Mouse (Mus musculus) forebrain, embryonic 14.5 days (tissue): ENCODE data around the gene Efna5. TPM values are rescaled to one million over a fixed set of nuclear protein-coding genes. Genes with fewer than 3 reads are reported as not detected.
A peak's percentile ranks its signal among the peaks of the same experiment; 100 is the strongest.

Source experiments
- ATAC-seq: fragments of 200-750 bp; cut with Nextera tagmentation; 2 replicates; pipeline ENCODE4 v1.8.0; 2017; ENCODE audit warnings: mild to moderate bottlenecking, moderate library complexity
- DNase-seq: peaks from one replicate; pipeline ENCODE4 v3.0.0-alpha.2; 2015; ENCODE audit warnings: low spot score
- H3K27ac ChIP-seq: fragments of 300-500 bp; sonication (generic); 2 replicates; pipeline ENCODE4 v1.5.1; 2014; ENCODE audit warnings: low read depth, mild to moderate bottlenecking, control low read depth, low read length, moderate library complexity
- H3K27me3 ChIP-seq: fragments of 300-500 bp; sonication (generic); replicated peaks from 2 replicates; pipeline ENCODE4 v1.6.1; 2014; ENCODE audit warnings: low read length, control low read depth, mixed read lengths; ENCODE audit not compliant: control insufficient read depth, insufficient read depth
- H3K36me3 ChIP-seq: fragments of 300-500 bp; sonication (generic); 2 replicates; pipeline ENCODE4 v1.6.1; 2014; ENCODE audit warnings: low read length, control low read depth; ENCODE audit not compliant: control insufficient read depth, insufficient read depth
- H3K4me1 ChIP-seq: fragments of 300-500 bp; sonication (generic); 2 replicates; pipeline ENCODE4 v1.6.1; 2014; ENCODE audit warnings: antibody characterized with exemption, low read length, control low read depth; ENCODE audit not compliant: control insufficient read depth, insufficient read depth
- H3K4me2 ChIP-seq: fragments of 300-500 bp; sonication (generic); 2 replicates; pipeline ENCODE4 v1.6.1; 2014; ENCODE audit warnings: mild to moderate bottlenecking, control low read depth, low read length
- H3K4me3 ChIP-seq: fragments of 300-500 bp; sonication (generic); 2 replicates; pipeline ENCODE4 v1.5.1; 2014; ENCODE audit warnings: low read depth, low read length, control low read depth
- H3K9ac ChIP-seq: fragments of 300-500 bp; sonication (generic); 2 replicates; pipeline ENCODE4 v1.6.1; 2014; ENCODE audit warnings: mild to moderate bottlenecking, low read length, control low read depth, moderate library complexity
- H3K9me3 ChIP-seq: fragments of 300-500 bp; sonication (generic); replicated peaks from 2 replicates; pipeline ENCODE4 v1.6.1; 2016; ENCODE audit warnings: low read length, control low read depth, mixed read lengths; ENCODE audit not compliant: control insufficient read depth
- WGBS: fragments of 180-500 bp; shearing (Covaris S2); extraction: QIAGEN DNeasy Blood & Tissue Kit; methylation state at CpG from one replicate; pipeline ENCODE4 v1.1.7; 2014; 5-methylcytosine and 5-hydroxymethylcytosine counted together
- polyA plus RNA-seq: library from polyadenylated mRNA; unstranded; fragments of >200 nt; fragmentation: Nextera tagmentation; extraction: Ambion mirVana; gene quantifications from 2 replicates; pipeline ENCODE4 v1.2.1, GENCODE M21; 2014

The Efna5 gene
- polyA plus RNA-seq, 1 experiment from 2014 or later: 18.8 TPM

DNA sequence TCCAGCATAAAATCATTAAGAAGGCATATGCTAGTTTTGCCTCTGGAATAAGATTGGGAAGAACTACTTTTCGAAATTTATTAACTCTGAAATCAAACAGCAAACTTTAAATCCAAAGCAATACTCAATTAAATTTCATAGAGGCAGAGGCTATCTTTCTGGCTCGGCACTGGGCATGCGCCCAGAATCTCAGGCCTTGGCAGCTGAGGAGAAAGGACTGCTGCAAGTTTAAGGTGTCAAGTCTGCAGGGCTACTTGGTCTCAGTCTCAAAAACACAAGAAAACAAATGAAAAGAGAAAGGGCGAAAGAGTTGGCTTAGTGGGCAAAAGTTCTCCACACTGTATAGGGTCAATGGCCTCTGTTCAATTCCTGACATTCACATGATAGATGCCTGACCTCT lies 258.6 kb downstream of the Efna5 start:
- Histone ChIP-seq H3K4me3 (no peak overlapping the region), H3K27ac (no peak overlapping the region), H3K4me2 (no peak overlapping the region), H3K36me3 (no peaks in the 10 kb centered on the region), H3K27me3 (no peaks in the 10 kb centered on the region), H3K9me3 (no peaks in the 10 kb centered on the region), H3K4me1 (peaks cover 10% of the 10 kb centered on the region), H3K9ac (no peak overlapping the region)
- DNase-seq (no peak), ATAC-seq (no peak)
- WGBS: 83% methylated on average over 4 of the region's 4 CpGs

DNA sequence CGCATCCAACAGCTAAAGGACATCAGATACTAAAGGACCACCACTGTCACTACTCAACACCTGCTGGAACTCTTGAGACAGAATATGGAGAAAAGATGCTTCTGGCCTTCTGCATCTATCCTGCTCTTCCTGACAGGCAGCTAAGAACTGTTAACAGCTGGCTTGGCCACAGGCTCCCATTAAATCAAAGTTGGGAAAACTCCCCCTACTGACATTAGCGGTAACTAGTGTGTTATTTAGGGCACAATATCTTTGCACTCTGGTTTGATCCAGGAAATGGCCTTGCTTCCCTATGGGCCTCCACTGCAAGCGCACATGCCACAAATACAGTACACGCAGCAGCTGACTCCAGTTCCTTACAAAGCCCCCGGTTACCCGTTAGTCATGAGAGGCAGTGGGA lies 266.0 kb downstream of the Efna5 start:
- WGBS: 73% methylated on average over 6 of the region's 6 CpGs
- H3K27ac ChIP-seq: no peak overlapping the region
- ATAC-seq (0 out of 2 replicates have a peak, but pooled peaks have one; percentile 8), DNase-seq (no peak)
- H3K4me2 ChIP-seq: no peak overlapping the region
- no peak overlapping the region for H3K9ac ChIP-seq
- H3K36me3 ChIP-seq: no peaks in the 10 kb centered on the region
- no peaks in the 10 kb centered on the region; the same call in 1 of the 2 replicates for H3K27me3 ChIP-seq
- H3K9me3 ChIP-seq: no peaks in the 10 kb centered on the region
- H3K4me1 ChIP-seq: peaks cover 17% of the 10 kb centered on the region
- H3K4me3 ChIP-seq: no peak overlapping the region

GRCm38 (mm10) chr17:62614708-62615107 lies 266.4 kb downstream of the Efna5 start:
- no peak overlapping the region; the same call in 1 of the 2 replicates for H3K27ac ChIP-seq
- H3K9me3 ChIP-seq: no peaks in the 10 kb centered on the region
- H3K36me3 ChIP-seq: no peaks in the 10 kb centered on the region
- no peaks in the 10 kb centered on the region; the same call in 1 of the 2 replicates for H3K27me3 ChIP-seq
- DNase-seq (no peak), ATAC-seq (peak; percentile 52)
- peak overlapping the region; percentile 4; the same call in 1 of the 2 replicates for H3K4me2 ChIP-seq
- H3K9ac ChIP-seq: no peak overlapping the region
- WGBS: 16% methylated on average over 6 of the region's 6 CpGs
- no peak overlapping the region for H3K4me3 ChIP-seq
- peaks cover 17% of the 10 kb centered on the region for H3K4me1 ChIP-seq

DNA sequence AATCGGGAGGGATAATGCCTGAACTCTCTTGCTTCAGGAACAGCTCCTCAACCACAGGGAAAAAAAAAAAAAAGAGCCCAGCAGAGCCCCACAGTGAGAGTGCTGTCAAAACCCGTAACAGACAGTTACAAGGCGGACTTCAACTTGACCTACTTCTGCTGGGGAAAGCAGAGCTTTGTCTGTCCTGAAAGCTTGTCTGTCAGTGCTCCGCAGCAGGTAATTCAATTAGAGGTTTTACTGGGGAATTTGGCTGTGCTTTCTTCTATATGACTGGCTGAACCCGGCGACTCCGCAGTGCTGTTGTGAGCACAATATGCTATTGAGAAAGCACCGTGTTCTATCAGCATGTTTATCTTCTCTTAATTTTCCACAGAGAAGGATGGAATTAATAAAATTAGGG lies 266.9 kb downstream of the Efna5 start:
- Histone ChIP-seq H3K4me3 (no peak overlapping the region), H3K4me1 (peaks cover 17% of the 10 kb centered on the region), H3K36me3 (no peaks in the 10 kb centered on the region), H3K27ac (no peak overlapping the region), H3K4me2 (peak overlapping the region; percentile 4; the same call in 1 of the 2 replicates), H3K27me3 (no peaks in the 10 kb centered on the region; the same call in 1 of the 2 replicates), H3K9ac (no peak overlapping the region), H3K9me3 (no peaks in the 10 kb centered on the region)
- 5% methylated on average over 8 of the region's 8 CpGs for WGBS
- peak; percentile 70 for ATAC-seq
- DNase-seq: peak; percentile 56

DNA sequence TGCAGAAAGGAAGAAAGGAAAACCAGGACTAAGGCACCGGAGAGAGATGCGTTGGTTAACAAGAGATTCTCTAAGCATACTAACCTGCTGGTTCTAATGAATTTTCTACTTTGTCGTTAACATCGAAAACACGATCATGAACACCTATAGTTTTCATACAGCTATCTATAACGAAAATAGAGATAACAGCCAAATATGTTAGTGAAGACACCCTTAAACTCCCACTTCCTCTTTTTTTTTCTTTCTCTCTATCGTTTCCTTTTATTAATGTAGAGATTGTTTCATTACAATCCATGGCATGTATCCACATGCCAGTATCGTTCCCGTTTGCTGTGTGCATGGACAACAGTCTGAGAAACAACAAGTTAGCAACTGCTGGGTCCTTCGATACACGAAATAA lies 267.9 kb downstream of the Efna5 start:
- no peaks in the 10 kb centered on the region; the same call in 1 of the 2 replicates for H3K27me3 ChIP-seq
- DNase-seq (no peak), ATAC-seq (no peak)
- WGBS: 93% methylated on average over 11 of the region's 11 CpGs
- no peaks in the 10 kb centered on the region for H3K36me3 ChIP-seq
- no peak overlapping the region for H3K9ac ChIP-seq
- H3K4me1 ChIP-seq: peaks cover 20% of the 10 kb centered on the region
- no peak overlapping the region for H3K4me3 ChIP-seq
- no peaks in the 10 kb centered on the region for H3K9me3 ChIP-seq
- no peak overlapping the region for H3K4me2 ChIP-seq
- no peak overlapping the region for H3K27ac ChIP-seq

DNA sequence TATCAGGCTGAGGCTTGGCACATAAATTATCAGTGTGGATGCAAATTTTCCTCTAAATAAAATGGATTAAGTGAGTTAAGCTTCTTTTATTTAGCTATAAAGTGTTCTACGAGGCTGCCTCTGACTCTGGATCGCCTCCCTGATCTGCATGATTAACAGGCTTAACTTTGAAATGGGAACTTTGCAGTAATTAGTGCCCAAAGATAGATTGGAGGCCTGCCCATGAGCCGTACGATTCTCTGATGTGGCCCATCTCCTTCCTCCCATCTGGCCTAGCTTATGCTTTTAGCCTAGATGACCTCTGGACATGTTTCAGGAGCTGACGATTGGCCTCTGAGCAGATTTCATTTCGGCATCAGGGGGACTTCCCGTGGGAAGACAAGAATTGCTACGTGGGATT lies 273.0 kb downstream of the Efna5 start:
- Histone ChIP-seq H3K27me3 (no peaks in the 10 kb centered on the region; the same call in 1 of the 2 replicates), H3K4me2 (no peak overlapping the region), H3K4me3 (no peak overlapping the region), H3K4me1 (peaks cover 17% of the 10 kb centered on the region), H3K36me3 (no peaks in the 10 kb centered on the region), H3K9me3 (no peaks in the 10 kb centered on the region), H3K27ac (no peak overlapping the region), H3K9ac (no peak overlapping the region)
- DNase-seq: peak; percentile 55
- 8% methylated on average over 8 of the region's 8 CpGs for WGBS
- peak; percentile 56; the same call in 1 of the 2 replicates for ATAC-seq

- Histone ChIP-seq H3K9ac (no peak overlapping the region), H3K27ac (0 out of 2 replicates have a peak overlapping the region, but pooled peaks have one; percentile 21), H3K4me3 (no peak overlapping the region), H3K9me3 (no peaks in the 10 kb centered on the region), H3K27me3 (no peaks in the 10 kb centered on the region; the same call in 1 of the 2 replicates), H3K36me3 (no peaks in the 10 kb centered on the region), H3K4me1 (peaks cover 17% of the 10 kb centered on the region), H3K4me2 (peak overlapping the region; percentile 38)
- peak; percentile 72 for ATAC-seq
- DNase-seq: peak; percentile 69
- WGBS: 17% methylated on average over 18 of the region's 18 CpGs
These were observed 273.7 kb downstream of the Efna5 start for GRCm38 (mm10) chr17:62607304-62607914.

DNA sequence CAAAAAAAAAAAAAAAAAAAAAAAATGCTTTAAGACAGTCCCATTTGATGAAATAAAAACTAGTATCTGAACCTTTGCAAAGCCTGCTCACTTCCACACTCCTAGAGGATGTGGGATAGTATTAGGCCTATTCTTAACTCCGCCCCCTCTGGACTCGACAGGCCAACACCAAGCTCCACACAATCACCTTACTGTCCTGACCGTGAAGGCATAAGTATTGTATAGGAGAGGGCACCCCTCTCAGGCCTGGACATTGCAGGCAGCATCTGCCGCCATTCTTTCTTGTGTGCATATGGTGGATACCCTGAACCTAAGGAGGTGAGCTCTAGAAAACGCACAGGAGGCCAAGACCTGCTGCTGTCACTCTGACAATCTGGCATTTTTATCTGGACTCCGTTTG lies 274.4 kb downstream of the Efna5 start:
- WGBS: 82% methylated on average over 6 of the region's 6 CpGs
- 0 out of 2 replicates have a peak, but pooled peaks have one; percentile 16 for ATAC-seq
- H3K36me3 ChIP-seq: no peaks in the 10 kb centered on the region
- H3K4me3 ChIP-seq: no peak overlapping the region
- H3K9ac ChIP-seq: no peak overlapping the region
- peaks cover 17% of the 10 kb centered on the region for H3K4me1 ChIP-seq
- H3K27ac ChIP-seq: no peak overlapping the region
- H3K9me3 ChIP-seq: no peaks in the 10 kb centered on the region
- DNase-seq: no peak
- no peaks in the 10 kb centered on the region; the same call in 1 of the 2 replicates for H3K27me3 ChIP-seq
- H3K4me2 ChIP-seq: no peak overlapping the region

GRCm38 (mm10) chr17:62604309-62604708 lies 276.8 kb downstream of the Efna5 start:
- no peaks in the 10 kb centered on the region for H3K27me3 ChIP-seq
- H3K36me3 ChIP-seq: no peaks in the 10 kb centered on the region
- H3K4me3 ChIP-seq: no peak overlapping the region
- DNase-seq: no peak
- no peak overlapping the region for H3K4me2 ChIP-seq
- no peaks in the 10 kb centered on the region for H3K9me3 ChIP-seq
- no peak overlapping the region for H3K9ac ChIP-seq
- H3K27ac ChIP-seq: no peak overlapping the region
- ATAC-seq: no peak
- 76% methylated on average over 5 of the region's 5 CpGs for WGBS
- peaks cover 21% of the 10 kb centered on the region for H3K4me1 ChIP-seq
